Mouse (Mus musculus) heart, postnatal 36 days (tissue): ENCODE measurements around the gene Rmi2. TPM values are rescaled to one million over a fixed set of nuclear protein-coding genes. Genes with fewer than 3 reads are reported as not detected.

Experiments used
- DNase-seq, 2 experiments: peaks; one replicate each; pipeline ENCODE4 v3.0.0; 2021 to 2022
- intact Hi-C: fragments of 180-260 bp; cut with DNase I; formaldehyde crosslinking; loops from one replicate; pipeline ENCODE4 v1.15.1; 2025
- total RNA-seq, 2 experiments: library from RNA; stranded (reverse); gene quantifications; 2 replicates each; pipeline ENCODE4 v1.2.3; 2021

Gene Rmi2
- total RNA-seq, 2 experiments from 2014 or later, result 0.41 to 0.61 TPM

GRCm38 (mm10) chr16:10905661-10906113 is 70.8 kb downstream of the Rmi2 start:
- DNase-seq, result no peak
- intact Hi-C loops, result no loop called here

GRCm38 (mm10) chr16:10910541-10910940 is 75.7 kb downstream of the Rmi2 start:
- DNase-seq, result no peak
- intact Hi-C loops, result no loop called here

GRCm38 (mm10) chr16:10911061-10911460 is 76.2 kb downstream of the Rmi2 start:
- intact Hi-C loops, result no loop called here
- DNase-seq, result no peak

DNA sequence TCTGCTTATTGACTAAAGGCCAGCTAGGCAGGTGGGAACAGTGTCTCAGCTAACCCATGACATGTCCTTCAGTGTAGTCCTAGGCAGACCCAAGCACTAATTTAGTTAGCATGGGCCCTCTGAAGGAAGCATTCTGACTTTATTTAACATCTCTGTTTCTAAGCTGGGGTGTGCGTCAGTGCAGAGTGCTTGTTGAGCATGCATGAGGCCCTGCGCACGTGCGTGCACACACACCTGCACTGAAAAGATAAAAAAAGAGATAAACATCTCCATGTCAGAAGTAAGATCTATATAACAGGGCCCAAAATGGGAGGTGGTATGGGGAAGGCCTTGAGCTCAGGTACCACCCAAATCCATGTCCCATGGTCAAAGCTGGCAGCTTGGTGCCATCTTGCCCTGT is 80.2 kb downstream of the Rmi2 start:
- intact Hi-C loops, result no loop called here
- no peak for DNase-seq

GRCm38 (mm10) chr16:10916271-10916670 is 81.4 kb downstream of the Rmi2 start:
- no peak for DNase-seq
- intact Hi-C loops, result no loop called here

DNA sequence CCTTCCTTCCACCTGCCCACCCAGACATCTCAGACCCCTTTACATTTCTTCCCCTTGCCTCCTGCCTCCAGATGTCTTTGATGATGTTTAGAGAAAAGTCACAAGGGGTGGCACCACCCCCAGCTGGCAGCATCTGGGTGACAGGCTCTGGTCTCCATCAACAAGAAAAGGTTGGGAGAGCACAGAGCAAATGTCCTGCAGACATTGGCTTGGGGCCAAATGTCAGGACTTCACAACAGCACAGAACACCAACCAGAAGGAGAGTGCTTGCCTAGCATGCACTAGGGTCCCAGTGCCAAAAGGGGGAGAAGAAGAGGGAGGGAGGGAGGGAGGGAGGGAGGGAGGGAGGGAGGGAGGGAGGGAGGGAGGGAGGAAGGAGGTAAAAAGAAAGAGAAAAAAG is 85.0 kb downstream of the Rmi2 start:
- no peak for DNase-seq
- intact Hi-C loops, result no loop called here

- intact Hi-C loops, result no loop called here
- DNase-seq, result no peak
These were observed 88.7 kb downstream of the Rmi2 start for GRCm38 (mm10) chr16:10923561-10923960.

- intact Hi-C loops, result no loop called here
- no peak for DNase-seq
These were observed 90.8 kb downstream of the Rmi2 start for GRCm38 (mm10) chr16:10925591-10926180.

DNA sequence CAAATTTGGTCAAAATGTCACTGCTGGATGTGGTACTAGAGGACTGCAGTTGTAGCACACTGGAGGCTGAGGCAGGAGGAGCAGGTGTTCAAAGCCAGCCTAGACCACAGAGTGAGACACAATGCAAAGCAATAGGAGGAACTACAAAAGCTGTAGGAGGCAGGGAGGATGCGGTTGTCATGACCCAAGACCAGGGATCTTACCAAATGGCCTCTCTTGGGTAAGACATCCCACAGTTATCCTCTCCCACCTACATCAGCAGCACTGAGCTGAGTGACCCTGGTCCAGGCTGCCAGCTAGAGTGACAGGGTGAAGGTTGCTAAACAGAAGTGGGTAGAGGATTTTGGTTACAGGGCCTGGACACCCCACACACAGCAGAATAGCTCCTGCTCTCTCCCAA is 92.2 kb downstream of the Rmi2 start:
- no peak for DNase-seq
- intact Hi-C loops, result no loop called here

GRCm38 (mm10) chr16:10933372-10933771 is 98.5 kb downstream of the Rmi2 start:
- intact Hi-C loops, result no loop called here
- DNase-seq, result no peak

DNA sequence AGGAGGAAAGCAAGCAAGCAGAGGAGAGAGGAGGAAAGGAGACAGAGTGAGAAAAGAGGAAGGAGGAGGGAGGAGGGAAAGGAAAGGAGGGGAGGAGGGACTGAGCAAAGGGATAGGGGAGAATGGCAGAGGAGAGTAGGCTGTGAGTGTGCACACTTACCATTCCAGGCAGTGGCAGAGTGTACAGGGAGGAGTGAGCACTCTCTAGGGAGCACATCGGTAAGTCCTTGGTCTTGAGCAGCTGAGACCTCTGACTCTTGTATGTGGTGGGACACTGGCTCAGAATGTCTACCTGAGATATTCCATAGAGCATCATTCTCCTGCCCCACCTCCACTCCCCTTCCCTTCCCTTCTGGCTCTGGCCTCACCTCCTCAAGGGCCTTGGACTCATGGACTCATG is 99.2 kb downstream of the Rmi2 start:
- intact Hi-C loops, result no loop called here
- DNase-seq, result no peak

DNA sequence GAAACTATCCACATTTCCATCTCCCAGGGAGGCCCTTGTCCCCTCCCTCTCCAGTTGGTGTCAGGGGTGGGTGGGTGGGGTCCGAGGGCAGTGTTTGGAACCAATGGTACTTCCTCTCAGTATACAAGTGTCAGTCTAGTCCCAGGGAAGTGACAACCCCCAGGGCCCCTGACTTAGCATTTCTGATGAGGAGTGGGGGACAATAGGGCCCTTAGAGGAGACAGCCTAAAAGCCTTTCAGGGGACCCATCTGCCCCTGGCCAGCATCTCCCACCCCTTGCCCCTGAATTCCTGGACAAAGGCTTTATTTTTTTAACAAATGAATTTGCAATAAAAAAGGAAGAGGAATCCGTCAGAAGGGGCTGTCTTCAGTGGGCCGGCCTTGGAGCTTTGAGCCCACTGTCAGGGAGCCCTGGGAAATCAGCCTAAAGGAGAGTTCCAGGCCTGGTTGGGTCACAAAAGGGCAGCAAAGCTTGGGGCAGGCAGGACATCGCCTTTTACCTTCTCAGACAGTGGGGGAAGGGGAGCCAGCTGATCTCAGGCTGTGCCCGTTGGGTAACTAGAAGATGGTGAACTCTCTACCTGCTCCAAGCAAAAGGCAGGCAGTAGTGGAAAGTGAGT is 102.0 kb downstream of the Rmi2 start:
- DNase-seq, result no peak
- intact Hi-C loops, result no loop called here

GRCm38 (mm10) chr16:10937497-10937896 is 102.6 kb downstream of the Rmi2 start:
- no peak for DNase-seq
- intact Hi-C loops, result no loop called here

DNA sequence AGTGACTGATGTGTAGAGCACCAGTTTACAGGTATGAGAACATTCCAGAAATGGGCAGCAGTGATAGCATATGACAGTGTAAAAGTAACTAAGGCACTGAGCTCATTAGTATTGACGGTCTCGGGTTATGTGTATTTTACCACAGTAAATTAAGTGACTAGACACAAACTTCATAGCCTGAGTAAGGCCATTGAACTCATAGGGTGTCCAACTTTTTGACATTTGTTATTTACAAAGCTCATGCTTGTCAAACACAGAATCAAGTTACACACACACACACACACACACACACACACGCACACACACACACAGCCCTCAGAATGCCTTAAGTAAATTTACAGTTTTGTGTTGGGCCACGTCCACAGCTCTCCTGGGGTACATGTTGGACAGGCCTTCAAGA is 105.1 kb downstream of the Rmi2 start:
- DNase-seq, result no peak
- intact Hi-C loops, result no loop called here

DNA sequence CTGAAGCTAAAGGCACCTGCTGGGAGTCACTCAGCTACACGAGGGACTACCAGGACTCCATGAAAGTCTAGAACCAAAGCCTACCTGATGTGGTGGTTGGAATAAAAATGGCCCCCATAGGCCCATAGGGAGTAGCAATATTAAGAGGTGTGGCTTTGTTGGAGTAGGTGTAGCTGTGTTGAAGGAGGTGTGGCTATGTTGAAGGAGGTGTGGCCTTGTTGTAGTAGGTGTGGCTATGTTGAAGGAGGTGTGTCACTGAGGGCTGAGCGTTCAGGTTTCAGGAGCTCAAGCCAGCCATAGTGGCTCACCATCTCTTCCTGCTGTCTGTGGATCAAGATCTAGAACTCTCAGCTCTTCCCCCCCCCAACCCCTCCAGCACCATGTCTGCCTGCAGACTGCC is 105.8 kb downstream of the Rmi2 start:
- intact Hi-C loops, result no loop called here
- DNase-seq, result no peak

Other genes starting within 250 kb of the Rmi2 start
- under 1 TPM; 0.33 to 0.49 TPM for gene Socs1, start 49.5 kb upstream of the Rmi2 start, total RNA-seq
- gene Tnp2, start 46.4 kb upstream of the Rmi2 start, total RNA-seq, result not detected
- not detected for gene Prm3, start 44.1 kb upstream of the Rmi2 start, total RNA-seq
- gene Prm2, start 38.9 kb upstream of the Rmi2 start, total RNA-seq, result not detected
- gene Prm1, start 29.2 kb upstream of the Rmi2 start, total RNA-seq, result not detected
- gene Gm11172, start 22.1 kb upstream of the Rmi2 start, total RNA-seq, result not detected
- gene Snn, start 225.9 kb downstream of the Rmi2 start, total RNA-seq, result 10 to 100 TPM; 28.1 to 33.8 TPM
- 10 to 100 TPM; 19.9 to 21.7 TPM for gene Litaf, start 231.1 kb downstream of the Rmi2 start, total RNA-seq